ENCODE assay signal across 36 mouse cellular contexts in genomic region chr1:164753736-164754135, GRCm38 (mm10). TPM values are rescaled to one million over a fixed set of nuclear protein-coding genes. Genes with fewer than 3 reads are reported as not detected.
DNase-seq lines count a peak whose midpoint lies in the region; ATAC-seq and TF ChIP-seq lines count a peak whose summit lies in the region.
"Had no signal": no experiment of that assay in that cellular context is flagged by ENCODE, and none has a peak within 500 bp of the region (broad histone marks: within the 10 kb centered on the region; RNA-seq: fewer than 3 reads in every experiment).

No protein-coding gene starts in this region.

- 82% methylated on average over 4 of the region's 4 CpGs for WGBS in olfactory bulb, adult 2 months
- WGBS in hindbrain, embryonic 12.5 days: 92% methylated on average over 4 of the region's 4 CpGs
- WGBS in intestine, postnatal 0 days: 97% methylated on average over 4 of the region's 4 CpGs

- no peaks in the 10 kb centered on the region for H3K9me3 ChIP-seq in hindbrain, embryonic 12.5 days (replicated peaks)
- no peaks in the 10 kb centered on the region for H3K9me3 ChIP-seq in intestine, postnatal 0 days (ENCODE audit: control insufficient read depth)
- H3K9me3 ChIP-seq: embryonic facial prominence, embryonic 12.5 days; forebrain, embryonic 15.5 days; heart, embryonic 13.5 days; hindbrain, embryonic 15.5 days; liver, embryonic 12.5 days; midbrain, embryonic 13.5 days; stomach, embryonic 15.5 days had no signal

- peaks cover 3% of the 10 kb centered on the region for H3K4me1 ChIP-seq in olfactory bulb, adult 2 months (ENCODE audit: control insufficient read depth, insufficient read depth, low read length)
- no peaks in the 10 kb centered on the region for H3K4me1 ChIP-seq in hindbrain, embryonic 12.5 days
- no peaks in the 10 kb centered on the region for H3K4me1 ChIP-seq in intestine, postnatal 0 days (replicated peaks; ENCODE audit: control insufficient read depth, insufficient read depth, low read length)
- H3K4me1 ChIP-seq: embryonic facial prominence, embryonic 12.5 days; forebrain, embryonic 15.5 days; heart, embryonic 13.5 days; hindbrain, embryonic 15.5 days; liver, embryonic 12.5 days; midbrain, embryonic 13.5 days; stomach, embryonic 15.5 days had no signal

- no peak for TF ChIP-seq POLR2A in olfactory bulb, adult 2 months (IDR thresholded peaks at IDR 0.05; ENCODE audit: insufficient read depth, low read depth, low read length)

- TF ChIP-seq CTCF in layer of hippocampus, adult 2 months (conservative IDR thresholded peaks at IDR 0.05): no peak
- TF ChIP-seq CTCF in olfactory bulb, adult 2 months (IDR thresholded peaks at IDR 0.05; ENCODE audit: insufficient read depth, low read depth, low read length): no peak
- TF ChIP-seq CTCF in intestine, postnatal 0 days (IDR thresholded peaks at IDR 0.05; ENCODE audit: low read depth): no peak

- no peak overlapping the region for H3K4me2 ChIP-seq in hindbrain, embryonic 12.5 days (replicated peaks)
- H3K4me2 ChIP-seq in intestine, postnatal 0 days (replicated peaks; ENCODE audit: low read depth): no peak overlapping the region
- H3K4me2 ChIP-seq: embryonic facial prominence, embryonic 12.5 days; forebrain, embryonic 15.5 days; heart, embryonic 13.5 days; hindbrain, embryonic 15.5 days; liver, embryonic 12.5 days; midbrain, embryonic 13.5 days; stomach, embryonic 15.5 days had no signal

- no peak overlapping the region for H3K4me3 ChIP-seq in layer of hippocampus, adult 2 months
- no peak overlapping the region for H3K4me3 ChIP-seq in olfactory bulb, adult 2 months (ENCODE audit: insufficient read depth, low read depth, low read length)
- no peak overlapping the region for H3K4me3 ChIP-seq in hindbrain, embryonic 12.5 days
- H3K4me3 ChIP-seq in intestine, postnatal 0 days (ENCODE audit: low read depth, low read length): no peak overlapping the region
- H3K4me3 ChIP-seq: embryonic facial prominence, embryonic 12.5 days; forebrain, embryonic 15.5 days; heart, embryonic 13.5 days; hindbrain, embryonic 15.5 days; liver, embryonic 12.5 days; midbrain, embryonic 13.5 days; stomach, embryonic 15.5 days had no signal

- no peak for ATAC-seq in hindbrain, embryonic 12.5 days (ENCODE audit: low FRiP score)
- no peak for ATAC-seq in intestine, postnatal 0 days
- ATAC-seq: forebrain, embryonic 15.5 days; liver, embryonic 12.5 days; liver, postnatal 0 days; lung, postnatal 0 days; midbrain, embryonic 13.5 days; Patski had no signal

- no peaks in the 10 kb centered on the region for H3K27me3 ChIP-seq in hindbrain, embryonic 12.5 days
- H3K27me3 ChIP-seq in intestine, postnatal 0 days (replicated peaks; ENCODE audit: control insufficient read depth, insufficient read depth, low read length): no peaks in the 10 kb centered on the region
- H3K27me3 ChIP-seq: CH12.LX; embryonic facial prominence, embryonic 12.5 days; forebrain, embryonic 15.5 days; heart, embryonic 13.5 days; hindbrain, embryonic 15.5 days; liver, embryonic 12.5 days; midbrain, embryonic 13.5 days; Patski; stomach, embryonic 15.5 days had no signal

- H3K36me3 ChIP-seq in hindbrain, embryonic 12.5 days: no peaks in the 10 kb centered on the region
- H3K36me3 ChIP-seq in intestine, postnatal 0 days (ENCODE audit: control insufficient read depth, insufficient read depth): no peaks in the 10 kb centered on the region
- H3K36me3 ChIP-seq: embryonic facial prominence, embryonic 12.5 days; forebrain, embryonic 15.5 days; heart, embryonic 13.5 days; hindbrain, embryonic 15.5 days; liver, embryonic 12.5 days; midbrain, embryonic 13.5 days; stomach, embryonic 15.5 days had no signal

- H3K27ac ChIP-seq in layer of hippocampus, adult 2 months: peak overlapping the region; percentile 88
- peak overlapping the region; percentile 50 for H3K27ac ChIP-seq in olfactory bulb, adult 2 months (ENCODE audit: insufficient read depth, low read depth, low read length)
- H3K27ac ChIP-seq in hindbrain, embryonic 12.5 days: no peak overlapping the region
- H3K27ac ChIP-seq in intestine, postnatal 0 days (ENCODE audit: low read depth, low read length): no peak overlapping the region
- H3K27ac ChIP-seq: embryonic facial prominence, embryonic 12.5 days; forebrain, embryonic 15.5 days; heart, embryonic 13.5 days; hindbrain, embryonic 15.5 days; kidney, postnatal 0 days; liver, embryonic 12.5 days; macrophage; midbrain, embryonic 13.5 days; stomach, embryonic 15.5 days had no signal

- DNase-seq in left cerebral cortex, adult 18-20 months (ENCODE audit: low spot score in 2 of 2): peak; percentile 20 to 44
- no peak for DNase-seq in left cerebral cortex, adult 11 months (ENCODE audit: low spot score)
- peak; percentile 44 for DNase-seq in NIH3T3 (ENCODE audit: low read depth)
- peak; percentile 61 to 78 for DNase-seq in layer of hippocampus, adult 2 months (ENCODE audit: low spot score in 2 of 2)
- DNase-seq: adrenal gland, postnatal 14 days; cerebellum, adult 11-12 months; cerebellum, adult 9-11 months; embryo, embryonic 11 days; gastrocnemius, postnatal 10 days; heart, postnatal 10 days; kidney, adult 8-10 months; kidney, postnatal 4 days; left cerebral cortex, postnatal 4 days; liver, postnatal 0 days; retina, postnatal 1 day; thymus, postnatal 25 days had no signal

- no peak overlapping the region for H3K9ac ChIP-seq in hindbrain, embryonic 12.5 days
- no peak overlapping the region for H3K9ac ChIP-seq in intestine, postnatal 0 days (ENCODE audit: low read depth, low read length)
- H3K9ac ChIP-seq: embryonic facial prominence, embryonic 12.5 days; forebrain, embryonic 15.5 days; heart, embryonic 13.5 days; hindbrain, embryonic 15.5 days; liver, embryonic 12.5 days; liver, postnatal 0 days; midbrain, embryonic 13.5 days; stomach, embryonic 15.5 days had no signal

RNA-seq across cellular contexts. Expression of gene Dpt, which starts 42.7 kb away (rescaled TPM):
- total RNA-seq in left cerebral cortex, adult 18-20 months (2021): not detected
- total RNA-seq in layer of hippocampus, adult 2 months (2021): not detected
- not detected in 2 replicates for polyA plus RNA-seq in olfactory bulb, adult 2 months (2012; ENCODE audit: insufficient read depth, insufficient read length, low replicate concordance, missing spikeins)
- polyA plus RNA-seq in hindbrain, embryonic 12.5 days (2016; fragmentation: Nextera tagmentation; extraction: Ambion mirVana): 0.28 and 0.78 TPM in 2 replicates
- polyA plus RNA-seq in intestine, postnatal 0 days (2015; fragmentation: Nextera tagmentation; extraction: Ambion mirVana): 22.6 and 27.9 TPM in 2 replicates
- total RNA-seq: CH12.LX; ES-E14; hematopoietic stem cell, adult 5-6 weeks; left cerebral cortex, postnatal 4 days; megakaryocyte-erythroid progenitor cell, adult 5-6 weeks; monocyte, adult 5-6 weeks had no signal
- polyA plus RNA-seq: forebrain, embryonic 15.5 days; liver, embryonic 12.5 days; macrophage; midbrain, embryonic 13.5 days; neural tube, embryonic 14.5 days had no signal

Comparison
In these comparisons a context has a peak if more than half of its experiments do, and no peak if none do; other contexts are left out.
1. H3K27ac ChIP-seq: peak in layer of hippocampus, adult 2 months (single experiment) and olfactory bulb, adult 2 months (single experiment); none in hindbrain, embryonic 12.5 days (single experiment) and intestine, postnatal 0 days (single experiment).
2. RNA of gene Dpt, which starts 42.7 kb away (polyA plus RNA-seq): 22.6 to 27.9 TPM in intestine, postnatal 0 days; 0.28 to 0.78 TPM in hindbrain, embryonic 12.5 days and not detected in olfactory bulb, adult 2 months; every median in the first group is over 10 times any median in the second.